Mouse (Mus musculus) kidney, postnatal 0 days (tissue): Measurements from ENCODE around the gene Hagh. TPM values are rescaled to one million over a fixed set of nuclear protein-coding genes. Genes with fewer than 3 reads are reported as not detected.

Experiments
- ATAC-seq: fragments of 200-750 bp; cut with Nextera tagmentation; replicated peaks from 2 replicates; pipeline ENCODE4 v1.8.0; 2017; ENCODE audit warnings: low read depth, moderate number of reproducible peaks, moderate TSS enrichment, moderate library complexity; ENCODE audit not compliant: low FRiP score
- DNase-seq: peaks from one replicate; pipeline ENCODE4 v3.0.0-alpha.2; 2016; ENCODE audit warnings: low spot score
- H3K27ac ChIP-seq: fragments of 300-500 bp; sonication (generic); 2 replicates; pipeline ENCODE4 v1.5.1; 2014; ENCODE audit warnings: mild to moderate bottlenecking
- H3K27me3 ChIP-seq: fragments of 300-500 bp; sonication (generic); 2 replicates; pipeline ENCODE4 v1.6.1; 2014; ENCODE audit warnings: low read length, mixed read lengths; ENCODE audit not compliant: insufficient read depth
- H3K36me3 ChIP-seq: fragments of 300-500 bp; sonication (generic); 2 replicates; pipeline ENCODE4 v1.6.1; 2014; ENCODE audit warnings: low read length, mixed read lengths; ENCODE audit not compliant: insufficient read depth
- H3K4me1 ChIP-seq: fragments of 300-500 bp; sonication (generic); replicated peaks from 2 replicates; pipeline ENCODE4 v1.6.1; 2014; ENCODE audit warnings: antibody characterized with exemption, low read length, mixed read lengths; ENCODE audit not compliant: insufficient read depth
- H3K4me2 ChIP-seq: fragments of 300-500 bp; sonication (generic); 2 replicates; pipeline ENCODE4 v1.6.1; 2014; ENCODE audit warnings: mild to moderate bottlenecking, low read length, moderate library complexity, mixed read lengths
- H3K4me3 ChIP-seq: fragments of 300-500 bp; sonication (generic); replicated peaks from 2 replicates; pipeline ENCODE4 v1.5.1; 2014; ENCODE audit warnings: low read depth, low read length
- H3K9ac ChIP-seq: fragments of 300-500 bp; sonication (generic); 2 replicates; pipeline ENCODE4 v1.6.1; 2014; ENCODE audit warnings: low read depth, low read length
- H3K9me3 ChIP-seq: fragments of 300-500 bp; sonication (generic); replicated peaks from 2 replicates; pipeline ENCODE4 v1.6.1; 2016; ENCODE audit warnings: low read length, inconsistent platforms, mixed read lengths
- CTCF ChIP-seq: IDR thresholded peaks from 2 replicates; pipeline ENCODE4 v1.5.1; 2016; ENCODE audit warnings: antibody characterized with exemption, low read depth, mild to moderate bottlenecking, moderate library complexity
- WGBS: fragments of 180-500 bp; shearing (Covaris S2); extraction: QIAGEN DNeasy Blood & Tissue Kit; methylation state at CpG from one replicate; pipeline ENCODE4 v1.1.7; 2014; 5-methylcytosine and 5-hydroxymethylcytosine counted together
- polyA plus RNA-seq: library from polyadenylated mRNA; unstranded; fragments of >200 nt; fragmentation: Nextera tagmentation; extraction: Ambion mirVana; gene quantifications from 2 replicates; pipeline ENCODE4 v1.2.1, GENCODE M21; 2015

The Hagh gene
- polyA plus RNA-seq, 1 experiment from 2014 or later: 99.7 TPM

DNA sequence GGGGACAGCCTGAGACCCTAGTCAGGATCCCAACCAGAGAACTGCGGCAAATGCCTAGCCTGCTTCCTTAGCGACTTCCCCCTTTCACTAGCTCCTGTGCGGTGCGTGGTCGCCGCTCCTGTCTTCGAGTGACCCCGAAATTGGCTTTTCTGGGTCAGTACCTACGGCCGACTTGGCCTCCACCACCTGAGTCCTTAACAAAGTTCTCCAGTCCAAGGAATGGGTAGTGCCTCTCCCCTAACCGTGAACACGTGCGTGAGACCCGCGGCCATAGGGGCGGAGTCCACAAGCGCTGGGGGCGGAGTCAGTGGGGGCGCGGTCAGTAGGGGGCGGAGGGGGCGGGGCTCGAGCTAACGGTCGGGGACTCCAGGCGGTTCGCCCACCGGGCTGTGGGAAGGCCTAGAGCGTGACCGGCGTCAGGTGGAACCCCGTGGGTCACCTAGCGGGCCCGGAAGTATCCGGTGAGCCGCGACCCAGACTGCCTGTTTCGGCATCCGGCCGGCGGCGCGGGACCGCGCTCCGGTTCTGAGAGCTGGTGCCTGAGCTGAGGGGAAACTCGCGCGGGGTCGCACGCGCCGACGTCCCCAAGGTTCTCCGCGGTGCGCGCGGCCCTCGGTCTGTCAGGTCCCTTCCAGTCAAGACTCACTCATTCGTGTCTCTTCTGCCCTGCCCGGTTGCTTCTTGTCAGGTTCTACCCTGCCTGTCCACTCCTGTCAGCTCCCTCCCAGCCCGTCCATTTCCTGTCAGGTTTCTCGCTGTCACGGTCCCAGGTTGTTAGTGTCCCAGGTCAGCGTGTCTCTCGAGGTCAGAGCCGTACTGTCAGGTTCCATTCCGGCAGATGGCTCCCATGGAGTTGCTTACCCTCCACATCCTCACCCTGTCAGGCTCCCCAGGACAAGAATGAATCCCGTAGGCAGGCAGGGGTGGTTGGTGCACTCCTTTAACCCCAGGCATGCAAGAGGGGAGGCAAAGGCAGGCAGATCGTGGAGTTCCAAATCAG lies 35.7 kb upstream of the Hagh start, which contains the start of gene Meiob:
Gene Meiob (plus strand): TSS at position 338 of the 1,000 bp plus-strand sequence.
- H3K27ac ChIP-seq: no peak within 1 kb of the TSS
- H3K4me3 ChIP-seq: peak within 1 kb of the TSS; percentile 47
- no peaks in the 10 kb centered on the region for H3K27me3 ChIP-seq
- ATAC-seq (peak; percentile 80), DNase-seq (peak; percentile 77)
- no peaks in the 10 kb centered on the region for H3K4me1 ChIP-seq
- WGBS: under 1% methylated on average over 67 of the region's 71 CpGs
- H3K36me3 ChIP-seq: no peaks in the 10 kb centered on the region
- no peaks in the 10 kb centered on the region for H3K9me3 ChIP-seq
- no peak for TF ChIP-seq CTCF
- peak within 1 kb of the TSS; percentile 82 for H3K4me2 ChIP-seq
- peak within 1 kb of the TSS; percentile 52 for H3K9ac ChIP-seq

GRCm38 (mm10) chr17:24811211-24811610 lies 28.7 kb upstream of the Hagh start:
- ATAC-seq: no peak
- no peak overlapping the region for H3K27ac ChIP-seq
- TF ChIP-seq CTCF: no peak
- no peaks in the 10 kb centered on the region for H3K4me1 ChIP-seq
- WGBS: 78% methylated on average over 3 of the region's 3 CpGs
- no peaks in the 10 kb centered on the region for H3K27me3 ChIP-seq
- DNase-seq: no peak
- no peaks in the 10 kb centered on the region for H3K9me3 ChIP-seq
- no peak overlapping the region for H3K9ac ChIP-seq
- no peak overlapping the region for H3K4me2 ChIP-seq
- no peaks in the 10 kb centered on the region for H3K36me3 ChIP-seq
- no peak overlapping the region for H3K4me3 ChIP-seq

- Histone ChIP-seq H3K27ac (no peak overlapping the region), H3K9me3 (no peaks in the 10 kb centered on the region), H3K36me3 (no peaks in the 10 kb centered on the region), H3K4me3 (no peak overlapping the region), H3K27me3 (no peaks in the 10 kb centered on the region), H3K4me1 (no peaks in the 10 kb centered on the region), H3K9ac (no peak overlapping the region), H3K4me2 (no peak overlapping the region)
- no peak for TF ChIP-seq CTCF
- WGBS: 27% methylated on average over 2 of the region's 2 CpGs
- ATAC-seq (no peak), DNase-seq (no peak)
Measured at GRCm38 (mm10) chr17:24812215-24812614, 27.7 kb upstream of the Hagh start.

DNA sequence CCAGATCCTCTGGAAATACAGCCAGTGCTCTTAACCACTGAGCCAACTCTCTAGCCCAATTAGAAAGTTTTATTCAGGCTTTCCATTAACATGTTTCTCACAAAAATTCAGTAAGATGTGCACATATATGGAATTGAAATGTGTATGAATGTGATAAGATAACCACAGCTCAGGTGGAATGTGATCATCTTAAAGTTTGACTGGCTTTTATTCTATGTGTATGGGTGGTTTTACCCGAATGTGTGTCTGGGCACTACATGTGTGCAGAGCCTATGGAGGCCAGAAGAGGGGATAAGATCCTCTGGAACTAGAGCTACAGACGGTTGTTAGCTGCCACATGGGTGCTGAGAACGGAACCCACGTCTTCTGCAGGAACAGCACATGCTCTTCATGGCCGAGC lies 24.7 kb upstream of the Hagh start:
- TF ChIP-seq CTCF: no peak
- no peaks in the 10 kb centered on the region for H3K27me3 ChIP-seq
- ATAC-seq (no peak), DNase-seq (no peak)
- H3K9ac ChIP-seq: no peak overlapping the region
- no peak overlapping the region for H3K27ac ChIP-seq
- no peaks in the 10 kb centered on the region for H3K4me1 ChIP-seq
- H3K36me3 ChIP-seq: no peaks in the 10 kb centered on the region
- no peak overlapping the region for H3K4me3 ChIP-seq
- WGBS: 84% methylated on average over 5 of the region's 5 CpGs
- no peaks in the 10 kb centered on the region for H3K9me3 ChIP-seq
- H3K4me2 ChIP-seq: no peak overlapping the region

DNA sequence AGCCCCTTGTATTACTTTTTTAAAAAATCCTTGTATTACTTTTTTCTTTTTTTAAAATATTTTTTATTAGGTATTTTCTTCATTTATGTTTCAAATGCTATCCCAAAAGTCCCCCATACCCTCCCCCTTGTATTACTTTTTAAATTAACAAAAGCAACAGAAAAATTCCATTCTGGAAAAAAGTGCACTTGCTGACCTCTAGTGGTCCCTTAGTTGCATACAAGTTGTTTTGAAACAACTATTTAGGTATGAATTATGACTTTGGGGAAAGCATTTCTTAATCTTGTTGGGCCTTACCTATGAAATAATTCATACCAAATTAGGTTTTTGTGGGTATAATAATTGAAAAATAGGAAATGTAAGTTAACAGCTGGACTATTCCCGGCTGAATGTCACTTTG lies 22.4 kb upstream of the Hagh start:
- WGBS: 40% methylated on average over 1 of the region's 1 CpGs
- peak; percentile 69 for TF ChIP-seq CTCF

GRCm38 (mm10) chr17:24818172-24818571 lies 21.8 kb upstream of the Hagh start:
- no peaks in the 10 kb centered on the region for H3K4me1 ChIP-seq
- TF ChIP-seq CTCF: no peak
- no peak overlapping the region for H3K4me3 ChIP-seq
- H3K4me2 ChIP-seq: no peak overlapping the region
- DNase-seq (no peak), ATAC-seq (no peak)
- no peaks in the 10 kb centered on the region for H3K27me3 ChIP-seq
- no peaks in the 10 kb centered on the region for H3K36me3 ChIP-seq
- 48% methylated on average over 6 of the region's 6 CpGs for WGBS
- H3K9ac ChIP-seq: no peak overlapping the region
- H3K27ac ChIP-seq: no peak overlapping the region
- no peaks in the 10 kb centered on the region for H3K9me3 ChIP-seq

More for the DNA sequence above, 22.4 kb upstream of the Hagh start:
- H3K4me3 ChIP-seq: no peak overlapping the region
- H3K9me3 ChIP-seq: no peaks in the 10 kb centered on the region
- ATAC-seq (no peak), DNase-seq (peak; percentile 60)
- H3K9ac ChIP-seq: no peak overlapping the region
- H3K27me3 ChIP-seq: no peaks in the 10 kb centered on the region
- no peaks in the 10 kb centered on the region for H3K4me1 ChIP-seq
- no peak overlapping the region for H3K27ac ChIP-seq
- H3K4me2 ChIP-seq: no peak overlapping the region
- no peaks in the 10 kb centered on the region for H3K36me3 ChIP-seq
